Mouse (Mus musculus): ENCODE measurements at regions not wholly inside any gene's neighbourhood (a gene's known extent, or its start where the extent isn't known, plus 50 kb on each side); places are given as distances from the start of the nearest gene placed in this dataset.

GRCm38 (mm10) chr7:113010150-113010549, 56.4 kb downstream of the Rassf10 start:
- no peak for TF ChIP-seq GATA4 (IDR thresholded peaks at IDR 0.05; ENCODE audit: insufficient replicate concordance, low read length)

GRCm38 (mm10) chr7:113017092-113017755, 63.5 kb downstream of the Rassf10 start:
- no peak for TF ChIP-seq GATA4 (IDR thresholded peaks at IDR 0.05; ENCODE audit: insufficient replicate concordance, low read length)

- no peak for TF ChIP-seq GATA4 (IDR thresholded peaks at IDR 0.05; ENCODE audit: insufficient replicate concordance, low read length)
These were observed 67.7 kb downstream of the Rassf10 start for GRCm38 (mm10) chr7:113021412-113021811.

DNA sequence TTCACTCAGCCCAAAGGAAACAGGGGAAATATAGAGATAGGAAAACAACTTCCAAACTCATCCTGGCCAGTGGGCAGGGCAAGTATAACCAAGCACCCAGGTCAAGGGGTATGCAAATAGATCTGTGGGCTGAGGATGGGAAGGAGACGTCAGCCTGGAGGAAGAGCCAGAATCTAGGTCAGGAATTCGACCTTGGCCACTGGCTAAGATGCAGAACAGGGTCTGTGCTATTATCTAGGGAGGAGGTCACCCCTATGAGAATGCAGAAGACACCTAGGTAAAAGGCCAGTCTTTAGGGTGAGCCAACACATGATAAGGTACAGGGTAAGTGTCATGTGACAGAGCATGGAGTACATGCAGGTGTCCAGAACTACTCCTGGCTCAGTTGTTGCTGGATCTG, 68.8 kb downstream of the Rassf10 start:
- TF ChIP-seq GATA4 (IDR thresholded peaks at IDR 0.05; ENCODE audit: insufficient replicate concordance, low read length) = no peak

GRCm38 (mm10) chr7:113025758-113026157, 72.0 kb downstream of the Rassf10 start:
- no peak for TF ChIP-seq GATA4 (IDR thresholded peaks at IDR 0.05; ENCODE audit: insufficient replicate concordance, low read length)

- no peak for TF ChIP-seq GATA4 (IDR thresholded peaks at IDR 0.05; ENCODE audit: insufficient replicate concordance, low read length)
These were observed 72.7 kb downstream of the Rassf10 start for GRCm38 (mm10) chr7:113026290-113027075.

- TF ChIP-seq GATA4 (IDR thresholded peaks at IDR 0.05; ENCODE audit: insufficient replicate concordance, low read length) = no peak
These were observed 73.5 kb downstream of the Rassf10 start for GRCm38 (mm10) chr7:113027125-113027801.

DNA sequence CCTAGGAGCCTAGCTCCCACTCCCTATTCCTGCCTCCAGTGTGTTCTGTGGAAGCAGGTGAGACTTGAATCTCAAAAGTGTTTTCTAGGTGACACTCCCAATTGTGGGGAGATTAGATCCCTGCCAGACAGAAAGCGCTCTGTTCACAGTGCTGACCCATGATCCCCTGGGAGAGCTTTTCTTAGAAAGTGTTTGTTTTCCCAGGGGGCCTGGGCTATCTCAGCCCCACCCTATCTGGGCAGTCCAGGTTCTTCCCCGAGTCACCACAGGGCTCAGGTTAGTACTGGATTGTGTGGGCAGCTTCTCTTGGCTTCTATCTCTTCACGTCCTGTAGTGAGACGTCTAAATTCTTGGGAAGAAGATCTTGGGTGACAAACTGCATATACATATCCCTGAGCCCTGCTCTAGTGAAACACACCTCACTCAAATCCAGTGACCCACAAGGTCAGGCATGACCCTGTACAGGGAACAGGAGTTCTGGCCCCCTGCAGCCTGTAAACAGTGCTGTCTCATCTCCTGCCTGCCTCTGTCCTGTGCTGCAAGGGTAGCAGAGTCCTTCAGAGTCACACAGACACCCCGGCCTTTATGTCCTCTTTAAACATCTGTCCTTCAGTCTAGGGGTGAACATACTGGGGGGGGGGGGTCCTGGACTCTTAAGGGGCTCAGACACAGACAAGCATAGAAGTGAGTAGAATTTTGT, 76.4 kb downstream of the Rassf10 start:
- no peak for TF ChIP-seq GATA4 (IDR thresholded peaks at IDR 0.05; ENCODE audit: insufficient replicate concordance, low read length)

GRCm38 (mm10) chr7:113035751-113036150, 82.0 kb downstream of the Rassf10 start:
- no peak for TF ChIP-seq GATA4 (IDR thresholded peaks at IDR 0.05; ENCODE audit: insufficient replicate concordance, low read length)

DNA sequence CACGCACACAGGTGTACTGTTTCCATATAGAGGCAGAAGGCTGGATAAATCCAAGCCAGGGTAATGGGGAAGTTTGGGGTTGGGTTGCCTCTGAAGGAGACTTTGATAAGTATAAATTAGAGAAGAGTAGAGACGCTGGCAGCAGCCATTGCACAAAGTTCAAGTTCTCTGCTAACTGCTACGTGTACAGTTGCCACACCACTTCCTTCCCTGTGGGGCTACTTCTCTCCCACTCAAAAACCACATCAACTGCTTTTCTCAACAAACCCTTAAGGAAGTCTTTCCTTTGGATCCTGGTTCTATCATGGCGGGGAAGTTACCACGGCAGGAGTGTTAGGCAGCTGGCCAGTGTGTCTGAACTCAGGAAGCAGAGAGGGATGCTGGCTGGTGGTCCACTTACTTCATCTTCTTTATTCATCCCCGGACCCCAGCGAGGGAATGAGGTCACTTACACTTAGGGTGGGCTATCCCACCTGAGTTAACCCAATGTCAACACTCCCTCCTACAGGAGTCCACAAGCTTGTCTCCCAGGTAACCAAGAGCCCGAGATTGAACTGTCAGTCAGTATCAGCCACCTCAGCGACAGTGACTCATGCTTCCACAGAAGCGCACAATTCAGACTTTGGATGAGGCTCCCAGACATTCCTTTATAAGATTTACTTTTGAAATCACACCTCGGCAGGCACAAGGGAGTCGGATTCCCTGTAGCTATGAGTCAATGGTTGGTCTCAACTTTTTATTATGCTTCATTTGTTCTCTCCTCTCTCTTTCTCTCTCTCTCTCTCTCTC, 84.3 kb downstream of the Rassf10 start:
- no peak for TF ChIP-seq GATA4 (IDR thresholded peaks at IDR 0.05; ENCODE audit: insufficient replicate concordance, low read length)

DNA sequence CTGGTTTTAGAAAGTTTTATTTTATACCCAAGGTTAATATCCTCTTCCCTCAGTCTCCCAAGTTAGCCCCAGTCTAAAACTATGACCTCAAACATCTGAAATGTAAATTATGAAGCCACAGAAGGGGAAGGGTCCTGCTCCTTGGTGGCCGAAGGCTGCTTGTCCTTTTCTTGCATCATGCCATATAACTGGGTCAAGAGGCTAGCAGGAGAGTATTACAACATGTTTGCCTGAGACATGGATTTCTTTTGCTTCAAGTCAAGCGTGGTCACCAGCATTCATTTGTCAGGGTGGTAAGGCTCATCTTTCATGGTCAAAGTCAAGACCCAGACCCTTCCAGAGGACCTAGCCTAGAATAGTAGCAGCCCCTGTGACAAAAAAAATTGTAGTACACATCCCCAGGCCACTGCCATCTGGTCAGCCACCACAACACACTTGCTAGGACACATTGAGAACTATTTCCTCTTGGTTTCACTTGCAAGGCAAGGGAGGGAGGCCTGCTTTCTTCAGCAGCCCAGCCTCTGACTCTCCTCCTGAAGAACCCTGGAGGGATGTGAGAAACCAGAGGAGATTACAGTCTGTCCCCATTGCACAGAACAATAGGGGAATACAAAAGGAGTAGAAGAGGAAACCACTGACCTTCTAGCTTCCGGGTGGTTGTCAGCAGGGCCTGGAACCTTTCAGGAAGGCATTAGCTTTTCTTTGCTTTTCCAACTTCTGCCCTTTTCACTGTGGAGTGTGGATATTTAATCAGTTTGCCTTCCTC, 85.3 kb downstream of the Rassf10 start:
- TF ChIP-seq GATA4 (IDR thresholded peaks at IDR 0.05; ENCODE audit: insufficient replicate concordance, low read length) = no peak

DNA sequence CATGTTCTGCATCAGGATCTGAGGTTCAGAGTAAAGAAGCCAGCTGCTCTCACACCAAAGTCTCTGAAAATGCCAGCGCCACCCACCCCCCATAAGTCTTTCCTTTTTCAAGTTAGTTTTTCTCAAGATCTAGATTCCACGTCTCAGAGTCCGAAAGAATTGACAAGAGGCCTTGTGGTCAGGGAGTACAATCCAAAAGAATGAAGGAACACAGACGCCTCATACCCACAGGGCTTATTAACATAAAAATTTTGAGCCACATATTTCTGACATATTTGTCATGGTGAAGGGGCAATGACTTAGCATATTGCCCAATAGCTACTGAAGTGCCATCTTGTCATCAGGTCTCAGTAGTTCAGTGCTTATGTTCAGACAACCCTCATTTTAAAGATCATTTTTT, 92.6 kb downstream of the Rassf10 start:
- no peak for TF ChIP-seq GATA4 (IDR thresholded peaks at IDR 0.05; ENCODE audit: insufficient replicate concordance, low read length)

- TF ChIP-seq GATA4 (IDR thresholded peaks at IDR 0.05; ENCODE audit: insufficient replicate concordance, low read length) = no peak
These were observed 93.8 kb downstream of the Rassf10 start for GRCm38 (mm10) chr7:113047583-113047982.

Measured in liver, adult (tissue).